Mouse (Mus musculus) CH12.LX (cell line): ENCODE results near the gene Gpx8.

Experiments used
- MAFK ChIP-seq: IDR thresholded peaks from 2 replicates; pipeline ENCODE4 v1.6.1; 2011; ENCODE audit warnings: low read length, improper control_type of control experiment; ENCODE audit not compliant: insufficient replicate concordance
- TBP ChIP-seq: conservative IDR thresholded peaks from 2 replicates; pipeline ENCODE4 v1.6.1; 2011; ENCODE audit warnings: low read depth, low read length, improper control_type of control experiment

- TF ChIP-seq MAFK (no peak), TBP (no peak)
These were observed 15.5 kb upstream of the Gpx8 start for GRCm38 (mm10) chr13:113061746-113062145.
